Mouse (Mus musculus): ENCODE measurements around the gene Spc24. TPM values are rescaled to one million over a fixed set of nuclear protein-coding genes. Genes with fewer than 3 reads are reported as not detected.
"Not testable (repeated sequence)": the region's sequence is repeated elsewhere in the genome, so short reads cannot be mapped to it uniquely, and the experiment has no call there.

The Spc24 gene
- total RNA-seq (2015; ENCODE audit: low replicate concordance) (28.0 and 63.8 TPM in 2 replicates), total RNA-seq (2017; ENCODE audit: low replicate concordance) (23.6 and 31.9 TPM in 2 replicates)

- peak; percentile 95 for ATAC-seq (replicated peaks; ENCODE audit: low FRiP score, poor library complexity, severe bottlenecking)
These were observed at the start of gene Spc24 for GRCm38 (mm10) chr9:21760155-21761088. Gene Spc24 (minus strand): TSS chr9:21760303.

- ATAC-seq (replicated peaks; ENCODE audit: low FRiP score, poor library complexity, severe bottlenecking): no peak
These were observed 48.5 kb upstream of the Spc24 start for GRCm38 (mm10) chr9:21808561-21808960.

GRCm38 (mm10) chr9:21806976-21807375, 46.9 kb upstream of the Spc24 start:
- ATAC-seq (replicated peaks; ENCODE audit: low FRiP score, poor library complexity, severe bottlenecking): no peak

DNA sequence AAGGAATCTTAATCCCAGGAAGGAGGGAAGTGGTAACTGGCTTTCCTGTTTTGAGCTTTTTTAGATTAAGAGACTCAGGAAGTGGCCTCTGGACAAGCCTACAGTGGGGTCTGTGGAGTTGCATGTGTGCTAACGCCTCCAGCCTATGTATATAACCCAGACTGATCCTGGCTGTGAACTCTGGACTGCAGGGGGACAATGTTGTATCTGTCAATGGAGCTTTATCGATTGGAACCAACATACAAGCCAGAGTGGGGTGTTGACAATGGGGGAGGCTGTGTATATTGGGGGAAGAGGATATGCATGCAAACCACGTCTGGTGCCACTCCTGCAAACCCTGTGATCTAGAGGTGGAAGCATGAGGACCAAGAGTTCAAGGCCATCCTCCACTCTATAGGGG, 46.3 kb upstream of the Spc24 start:
- ATAC-seq (replicated peaks; ENCODE audit: low FRiP score, poor library complexity, severe bottlenecking): no peak

DNA sequence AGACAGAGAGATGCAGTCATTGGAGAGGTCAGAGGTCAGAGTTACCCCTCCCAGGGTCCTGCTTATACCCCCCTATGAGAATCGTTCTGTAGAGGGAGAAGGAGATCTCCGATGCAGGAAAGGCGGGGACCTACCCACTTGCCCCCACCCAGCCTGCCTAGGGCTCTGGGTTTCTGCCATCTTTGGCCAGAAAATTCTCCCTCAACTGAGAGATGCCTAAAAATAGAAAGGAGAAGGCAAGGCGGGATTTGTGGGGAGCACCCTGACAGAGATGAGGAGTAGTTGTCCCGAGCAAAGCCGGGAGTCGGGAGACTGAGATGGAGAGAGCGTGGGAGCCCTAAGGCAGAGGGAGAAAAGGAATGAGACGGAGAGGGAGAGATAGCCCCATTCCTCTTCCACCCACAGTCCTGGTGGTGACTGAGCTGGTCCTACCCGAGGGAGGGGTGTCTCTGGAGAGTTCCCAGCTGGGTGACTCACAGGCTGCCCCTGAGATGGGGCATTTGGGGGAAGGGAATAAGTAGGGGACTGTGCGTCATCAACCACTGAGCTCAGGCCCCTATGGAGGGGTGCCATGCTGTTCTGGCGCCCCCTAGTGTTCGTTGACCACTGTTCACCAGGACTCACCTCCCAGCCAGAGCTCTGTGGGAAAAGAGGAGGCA, 44.0 kb upstream of the Spc24 start:
- ATAC-seq (replicated peaks; ENCODE audit: low FRiP score, poor library complexity, severe bottlenecking): peak; percentile 73

- no peak for ATAC-seq (replicated peaks; ENCODE audit: low FRiP score, poor library complexity, severe bottlenecking)
These were observed 41.5 kb upstream of the Spc24 start for GRCm38 (mm10) chr9:21801591-21801990.

DNA sequence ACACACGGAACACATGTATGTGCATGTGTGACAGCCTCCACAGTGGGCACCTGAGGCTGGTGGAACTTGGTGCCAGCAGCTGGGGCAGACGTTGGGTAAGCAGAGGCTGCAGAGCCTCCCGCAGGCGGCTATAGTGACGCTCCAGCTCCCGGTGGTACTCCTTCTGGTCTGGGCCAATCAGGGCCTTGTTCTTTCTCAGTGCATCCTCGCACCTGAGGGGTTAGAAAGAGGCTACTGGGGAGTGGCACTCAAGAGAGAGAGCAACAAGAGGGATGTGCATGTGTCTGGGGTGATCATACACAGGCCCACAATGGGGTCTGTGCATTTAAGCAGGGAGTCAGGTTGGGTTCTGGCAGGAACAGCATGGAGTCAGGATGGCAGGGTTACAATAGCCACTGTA, 41.0 kb upstream of the Spc24 start:
- ATAC-seq (replicated peaks; ENCODE audit: low FRiP score, poor library complexity, severe bottlenecking): no peak

DNA sequence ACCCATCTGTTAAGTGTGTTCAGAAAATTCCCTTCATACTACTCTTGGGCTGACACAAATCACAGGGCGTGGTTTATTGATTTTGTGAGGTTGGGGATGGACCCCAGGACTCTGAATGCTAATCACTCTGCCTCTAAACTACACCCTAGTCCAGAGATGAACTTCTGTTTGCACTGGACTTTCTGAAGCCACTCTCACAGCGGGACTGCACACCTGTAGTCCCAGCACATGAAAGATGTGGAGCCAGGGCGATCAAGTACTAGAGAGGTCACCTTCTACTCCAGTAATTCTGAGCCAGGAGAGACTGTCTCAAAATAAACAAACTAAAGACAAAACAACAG, 38.9 kb upstream of the Spc24 start:
- no peak for ATAC-seq (replicated peaks; ENCODE audit: low FRiP score, poor library complexity, severe bottlenecking)

DNA sequence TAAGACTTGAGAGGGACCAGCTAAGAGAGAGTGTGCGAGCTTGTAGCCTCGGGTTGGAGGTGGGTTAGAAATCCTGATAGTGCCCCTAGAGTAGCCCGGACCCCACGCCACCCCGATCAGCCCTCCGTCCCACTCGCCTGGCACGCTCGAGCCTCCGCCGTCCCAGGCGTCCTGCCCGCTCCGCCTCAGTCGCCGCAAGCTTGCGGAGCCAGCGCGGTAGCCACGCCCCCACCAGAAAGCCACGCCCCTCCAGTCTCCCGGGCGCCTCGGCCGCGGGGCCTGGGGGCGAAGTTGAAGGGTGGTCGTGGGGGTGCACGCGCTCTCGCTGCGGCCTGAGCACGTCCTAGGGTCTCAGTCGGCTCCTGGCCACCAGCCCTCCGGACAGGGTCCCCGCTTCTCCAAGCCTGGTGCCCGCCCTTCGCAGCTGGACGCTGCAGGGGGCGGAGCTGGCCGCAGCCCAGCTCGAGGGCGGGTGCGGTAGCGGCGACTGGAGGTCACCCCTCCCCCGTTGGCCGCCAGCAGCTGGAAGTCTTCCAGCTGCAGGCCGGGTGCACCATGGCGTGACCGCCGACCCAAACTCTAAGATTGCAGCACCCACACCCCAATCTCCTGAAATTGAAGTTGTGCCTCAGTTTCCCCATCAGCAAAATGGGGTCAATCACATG, 38.4 kb upstream of the Spc24 start, which contains the start of gene Kank2:
Gene Kank2, minus strand, starts transcription at position 400 of the 665 bp plus-strand sequence.
- ATAC-seq (replicated peaks; ENCODE audit: low FRiP score, poor library complexity, severe bottlenecking): peak; percentile 83

- no peak for ATAC-seq (replicated peaks; ENCODE audit: low FRiP score, poor library complexity, severe bottlenecking)
These were observed 37.8 kb upstream of the Spc24 start for GRCm38 (mm10) chr9:21797921-21798344.

DNA sequence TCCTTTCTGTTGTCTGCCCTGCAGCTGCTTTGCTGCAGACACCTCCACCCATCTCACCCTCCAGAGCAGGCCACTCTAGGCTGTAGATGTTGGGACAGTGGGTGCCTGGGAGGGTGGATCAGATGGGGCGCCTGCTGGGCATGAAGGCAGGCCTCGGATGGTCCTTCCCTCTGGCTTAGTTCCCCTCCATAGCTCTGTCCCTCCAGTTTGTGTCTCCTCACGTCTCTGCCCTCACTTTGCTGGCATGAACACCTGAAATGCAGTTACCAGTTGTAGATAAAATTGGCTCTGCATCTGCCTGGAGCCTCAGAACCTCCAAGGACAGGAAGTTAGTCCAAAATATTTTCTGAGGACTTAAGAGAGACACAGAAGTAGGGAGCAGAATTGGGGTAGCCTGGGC, 36.8 kb upstream of the Spc24 start:
- ATAC-seq (replicated peaks; ENCODE audit: low FRiP score, poor library complexity, severe bottlenecking): no peak

DNA sequence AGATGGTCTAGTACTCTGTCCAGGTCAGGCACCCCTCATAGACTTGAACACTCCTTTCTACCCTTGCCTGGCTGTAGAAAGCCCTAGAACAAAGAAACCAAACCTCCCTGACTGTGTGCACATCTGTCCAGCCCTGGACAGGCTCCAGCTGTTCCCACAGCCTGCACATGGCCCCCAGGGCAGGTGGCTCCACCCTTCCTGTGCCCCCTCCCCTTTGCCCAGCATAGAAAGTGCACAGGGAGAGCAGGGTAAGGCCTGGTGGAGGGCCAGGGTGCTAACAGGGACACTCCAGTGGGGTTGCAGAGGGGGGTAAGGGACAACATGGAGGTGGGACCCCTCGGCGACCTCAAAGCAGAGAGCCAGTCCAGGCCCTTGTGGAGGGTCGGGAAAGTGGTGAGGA, 36.2 kb upstream of the Spc24 start:
- ATAC-seq (replicated peaks; ENCODE audit: low FRiP score, poor library complexity, severe bottlenecking): no peak

DNA sequence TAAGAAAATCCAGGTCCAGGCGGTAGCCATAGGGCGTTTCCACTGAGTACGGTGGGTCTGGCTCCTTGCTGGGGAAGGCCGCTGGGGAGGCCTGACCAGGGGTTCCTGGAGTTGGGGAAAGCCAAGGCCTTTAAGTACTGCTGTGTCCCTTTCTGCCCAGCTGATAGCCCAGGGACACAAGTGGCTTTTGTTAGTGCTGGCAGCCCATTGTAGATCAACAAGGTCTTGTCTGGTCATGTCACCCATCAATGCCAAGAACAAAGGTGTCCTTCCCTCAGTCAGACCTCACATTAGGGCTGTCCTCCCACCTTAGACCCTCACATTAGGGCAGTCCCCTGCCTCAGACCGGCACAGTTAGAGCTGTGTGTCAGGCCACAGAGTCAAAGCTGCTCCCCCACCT, 35.5 kb upstream of the Spc24 start:
- ATAC-seq (replicated peaks; ENCODE audit: low FRiP score, poor library complexity, severe bottlenecking): no peak

GRCm38 (mm10) chr9:21794925-21795324, 34.8 kb upstream of the Spc24 start:
- ATAC-seq (replicated peaks; ENCODE audit: low FRiP score, poor library complexity, severe bottlenecking): no peak

DNA sequence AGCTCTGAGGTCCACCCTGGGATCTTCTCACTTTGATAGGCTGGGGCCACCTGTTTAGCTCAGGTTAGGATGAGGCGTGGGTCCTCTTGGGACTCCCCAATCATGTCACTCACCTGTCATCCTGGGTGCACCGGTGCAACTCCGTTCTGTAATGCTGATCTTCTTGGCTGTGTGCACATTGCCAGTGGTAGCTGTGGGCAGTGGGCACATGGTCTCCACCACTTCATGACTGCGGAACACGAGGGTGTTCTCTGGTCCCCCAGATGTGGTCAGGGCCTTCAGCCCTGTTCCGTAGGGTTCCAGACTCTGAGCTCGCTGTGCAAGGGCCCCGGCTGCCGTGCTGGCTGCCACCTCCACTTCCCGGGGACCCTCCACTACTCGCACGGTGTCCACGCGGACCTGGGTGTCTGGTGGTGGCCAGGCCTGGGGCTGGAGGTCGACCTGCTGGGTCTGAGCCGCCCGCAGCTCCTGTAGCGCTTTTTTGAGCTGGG, 34.3 kb upstream of the Spc24 start:
- ATAC-seq (replicated peaks; ENCODE audit: low FRiP score, poor library complexity, severe bottlenecking): no peak

DNA sequence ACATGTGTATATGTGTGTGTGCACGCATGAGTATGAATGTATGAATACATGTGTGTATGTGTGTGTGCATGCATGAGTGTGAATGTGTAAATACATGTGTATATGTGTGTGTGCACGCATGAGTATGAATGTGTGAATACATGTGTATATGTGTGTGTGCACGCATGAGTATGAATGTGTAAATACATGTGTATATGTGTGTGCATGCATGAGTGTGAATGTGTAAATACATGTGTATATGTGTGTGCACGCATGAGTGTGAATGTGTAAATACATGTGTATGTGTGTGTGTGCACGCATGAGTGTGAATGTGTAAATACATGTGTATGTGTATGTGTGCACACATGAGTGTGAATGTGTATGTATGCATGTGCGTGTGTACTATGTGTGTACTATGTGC, 33.4 kb upstream of the Spc24 start:
- not testable (repeated sequence) for ATAC-seq (replicated peaks; ENCODE audit: low FRiP score, poor library complexity, severe bottlenecking)

GRCm38 (mm10) chr9:21792644-21793043, 32.5 kb upstream of the Spc24 start:
- no peak for ATAC-seq (replicated peaks; ENCODE audit: low FRiP score, poor library complexity, severe bottlenecking)

GRCm38 (mm10) chr9:21791861-21792260, 31.8 kb upstream of the Spc24 start:
- ATAC-seq (replicated peaks; ENCODE audit: low FRiP score, poor library complexity, severe bottlenecking): no peak

GRCm38 (mm10) chr9:21788234-21788633, 28.1 kb upstream of the Spc24 start:
- no peak for ATAC-seq (replicated peaks; ENCODE audit: low FRiP score, poor library complexity, severe bottlenecking)

DNA sequence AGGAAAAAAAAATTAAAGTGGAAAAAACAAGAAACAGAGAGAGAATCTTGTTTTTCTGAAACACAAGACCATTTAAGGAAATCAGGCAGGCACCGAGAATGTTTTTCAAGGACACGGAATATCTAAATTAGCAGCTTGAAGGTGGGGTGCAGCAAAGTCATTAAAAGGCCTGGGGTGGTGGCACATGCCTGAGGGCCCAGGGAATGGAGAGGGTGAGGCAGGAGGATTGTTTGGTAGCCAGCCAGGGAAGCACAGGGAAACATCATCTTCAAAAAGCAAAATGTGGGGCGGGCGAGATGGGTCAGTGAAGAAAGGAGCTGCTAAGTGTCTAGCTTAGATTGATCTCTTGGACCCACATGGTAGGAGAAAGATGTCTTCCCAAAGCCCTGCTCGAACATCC, 27.6 kb upstream of the Spc24 start:
- no peak for ATAC-seq (replicated peaks; ENCODE audit: low FRiP score, poor library complexity, severe bottlenecking)
